ENCODE assay signal across 7 mouse cellular contexts in the genomic region with DNA sequence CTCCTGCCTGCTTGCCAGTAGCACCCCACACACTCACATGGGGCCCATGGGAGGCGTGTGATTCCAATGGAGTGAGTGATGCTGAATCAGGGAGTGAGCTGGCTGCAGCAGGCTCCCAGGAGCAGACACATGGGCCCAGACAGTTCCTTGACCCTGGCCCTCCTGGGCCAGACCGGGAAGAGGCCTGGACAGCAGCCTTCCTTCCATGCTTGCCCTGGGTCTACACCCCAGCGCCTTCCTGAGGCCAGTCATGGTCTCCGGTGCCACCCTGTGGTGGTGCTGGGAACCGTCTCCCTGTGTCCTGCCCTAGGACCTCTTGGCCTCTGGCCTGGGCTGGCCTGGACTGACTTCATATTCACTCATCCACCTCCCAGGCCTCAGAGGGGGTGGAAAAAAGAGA. TPM values are rescaled to one million over a fixed set of nuclear protein-coding genes. Genes with fewer than 3 reads are reported as not detected.
DNase-seq lines count a peak whose midpoint lies in the region; ATAC-seq and TF ChIP-seq lines count a peak whose summit lies in the region.

No protein-coding gene starts in this region.

- H3K36me3 ChIP-seq in forebrain, embryonic 15.5 days, result peaks cover 12% of the 10 kb centered on the region; the same call in 1 of the 2 replicates
- H3K36me3 ChIP-seq in hindbrain, embryonic 11.5 days (ENCODE audit: control insufficient read depth, insufficient read depth, low read length), result peaks cover 4% of the 10 kb centered on the region; the same call in 1 of the 2 replicates
- H3K36me3 ChIP-seq in small intestine, adult 2 months (ENCODE audit: control insufficient read depth, insufficient read depth, low read length), result peaks cover 12% of the 10 kb centered on the region

- POLR2A ChIA-PET in Patski (lab: Charles Lee), result no interaction called here

- no peaks in the 10 kb centered on the region for H3K27me3 ChIP-seq in Patski
- H3K27me3 ChIP-seq in forebrain, embryonic 15.5 days, result no peaks in the 10 kb centered on the region
- H3K27me3 ChIP-seq in hindbrain, embryonic 11.5 days (ENCODE audit: control insufficient read depth, insufficient read depth, low read length), result no peaks in the 10 kb centered on the region
- H3K27me3 ChIP-seq in small intestine, adult 2 months (ENCODE audit: control insufficient read depth, insufficient read depth, low read length), result no peaks in the 10 kb centered on the region

- no peaks in the 10 kb centered on the region for H3K9me3 ChIP-seq in forebrain, embryonic 15.5 days
- H3K9me3 ChIP-seq in hindbrain, embryonic 11.5 days (ENCODE audit: control insufficient read depth, low read length), result no peaks in the 10 kb centered on the region

- no peak for TF ChIP-seq POLR2A in small intestine, adult 2 months (IDR thresholded peaks at IDR 0.05; ENCODE audit: low read depth, low read length)

- H3K27ac ChIP-seq in forebrain, embryonic 15.5 days (replicated peaks), result no peak overlapping the region
- H3K27ac ChIP-seq in hindbrain, embryonic 11.5 days (ENCODE audit: low read depth, low read length), result no peak overlapping the region
- no peak overlapping the region for H3K27ac ChIP-seq in small intestine, adult 2 months (ENCODE audit: insufficient read depth, low read depth, low read length)

- H3K4me2 ChIP-seq in forebrain, embryonic 15.5 days (replicated peaks), result no peak overlapping the region
- H3K4me2 ChIP-seq in hindbrain, embryonic 11.5 days (replicated peaks; ENCODE audit: low read depth, low read length), result no peak overlapping the region

- in situ Hi-C loops in Patski (cut with MboI; ENCODE audit: low pct_unique_long_range_greater_than_20kb), result no loop called here

- CTCF ChIA-PET in Patski (lab: Charles Lee), result interaction anchor here (0.8 to 1.8 kb wide), 5 partner anchors 9 to 461 kb away, joined by 3 to 10 read pairs (median 4); partner anchors contain the start of gene Nectin1

- H3K4me1 ChIP-seq in forebrain, embryonic 15.5 days, result no peaks in the 10 kb centered on the region
- H3K4me1 ChIP-seq in hindbrain, embryonic 11.5 days (replicated peaks; ENCODE audit: control insufficient read depth, insufficient read depth, low read length), result peaks cover 4% of the 10 kb centered on the region; the same call in 1 of the 2 replicates
- no peaks in the 10 kb centered on the region; the same call in 1 of the 2 replicates for H3K4me1 ChIP-seq in small intestine, adult 2 months (ENCODE audit: control insufficient read depth, insufficient read depth, insufficient read length, low read length)

- peak; percentile 2 for DNase-seq in Patski (ENCODE audit: low read depth, low spot score)
- peak; percentile 78 for DNase-seq in hindbrain, embryonic 11.5 days (ENCODE audit: low spot score)
- peak; percentile 60 to 70 for DNase-seq in layer of hippocampus, postnatal 10 days (ENCODE audit: low spot score in 2 of 2)
- peak; percentile 68 to 79 for DNase-seq in lung, postnatal 4 days

- no peak overlapping the region for H3K4me3 ChIP-seq in forebrain, embryonic 15.5 days
- H3K4me3 ChIP-seq in hindbrain, embryonic 11.5 days (ENCODE audit: low read depth, low read length), result no peak overlapping the region
- H3K4me3 ChIP-seq in small intestine, adult 2 months (ENCODE audit: low read depth, low read length), result no peak overlapping the region

- TF ChIP-seq CTCF in Patski (IDR thresholded peaks at IDR 0.05), result peak; percentile 97
- TF ChIP-seq CTCF in small intestine, adult 2 months (IDR thresholded peaks at IDR 0.05; ENCODE audit: extremely low read depth, insufficient read length, insufficient replicate concordance, low read depth, low read length), result peak; percentile 83; the same call in 1 of the 2 replicates

- 32% methylated on average over 5 of the region's 5 CpGs for WGBS in forebrain, embryonic 15.5 days
- 26% methylated on average over 5 of the region's 5 CpGs for WGBS in hindbrain, embryonic 11.5 days
- 57% methylated on average over 5 of the region's 5 CpGs for WGBS in small intestine, adult 2 months

- ATAC-seq in Patski, result peak; percentile 38
- ATAC-seq in cerebellum, adult (ENCODE audit: insufficient number of reproducible peaks, low FRiP score, low TSS enrichment), result peak; percentile 70; the same call in 1 of the 2 replicates
- peak; percentile 63 for ATAC-seq in forebrain, embryonic 15.5 days (replicated peaks)
- ATAC-seq in hindbrain, embryonic 11.5 days (ENCODE audit: low FRiP score), result peak; percentile 60; the same call in 1 of the 2 replicates

- H3K9ac ChIP-seq in forebrain, embryonic 15.5 days (replicated peaks), result no peak overlapping the region
- no peak overlapping the region for H3K9ac ChIP-seq in hindbrain, embryonic 11.5 days (ENCODE audit: low read depth, low read length)

RNA-seq across cellular contexts. Expression of gene Nectin1, which starts 58.1 kb away (rescaled TPM):
- polyA plus RNA-seq in Patski (2021), result 2.8 TPM
- 10.1 and 10.2 TPM in 2 replicates for polyA plus RNA-seq in forebrain, embryonic 15.5 days (2015; fragmentation: Nextera tagmentation; extraction: Ambion mirVana)
- polyA plus RNA-seq in hindbrain, embryonic 11.5 days (2014; fragmentation: Nextera tagmentation; extraction: Ambion mirVana), result 8.5 and 10.9 TPM in 2 replicates
- total RNA-seq in layer of hippocampus, postnatal 10 days (2021), result 100 to 1,000 TPM in 1 of 2 experiments, 10 to 100 TPM in 1; 96.1 to 106 TPM
- polyA plus RNA-seq in small intestine, adult 2 months (2012; rRNA removed), result 8.6 and 15.3 TPM in 2 replicates

Comparison
In these comparisons a context has a peak if more than half of its experiments do, and no peak if none do; other contexts are left out.
1. DNase-seq: peak in every context shown above with its lines; median percentile 78 in hindbrain, embryonic 11.5 days; 74 in lung, postnatal 4 days; 65 in layer of hippocampus, postnatal 10 days; 2 in Patski.